17 mouse cellular contexts compared by ENCODE assay signal in genomic region chr2:162626076-162626475, GRCm38 (mm10). TPM values are rescaled to one million over a fixed set of nuclear protein-coding genes. Genes with fewer than 3 reads are reported as not detected.
DNase-seq lines count a peak whose midpoint lies in the region; ATAC-seq lines count a peak whose summit lies in the region.
"Had no signal": no experiment of that assay in that cellular context is flagged by ENCODE, and none has a peak within 500 bp of the region (broad histone marks: within the 10 kb centered on the region; RNA-seq: fewer than 3 reads in every experiment).

No protein-coding gene starts in this region.

- no peak for DNase-seq in frontal cortex, postnatal 14 days (ENCODE audit: low spot score in 2 of 2)
- peak; percentile 13 for DNase-seq in right cerebral cortex, adult 18-20 months
- DNase-seq in right cerebral cortex, postnatal 10 days (ENCODE audit: low spot score in 2 of 2): no peak
- DNase-seq: adrenal gland, adult 2 months; adrenal gland, postnatal 10 days; adrenal gland, postnatal 25 days; B cell, adult 2 months; cerebellum, adult 11-12 months; cerebellum, adult 2 months; cerebellum, adult 9-10 months; cerebellum, postnatal 10 days; cerebellum, postnatal 25 days; forebrain, postnatal 0 days had no signal

- ATAC-seq in frontal cortex, adult (ENCODE audit: low TSS enrichment): peak; percentile 73
- no peak for ATAC-seq in CD4-positive, CD25-positive, alpha-beta regulatory T cell, adult 4 months
- ATAC-seq: forebrain, embryonic 13.5 days; forebrain, embryonic 15.5 days; forebrain, postnatal 0 days had no signal

RNA-seq across cellular contexts. Expression of gene Ptprt, which starts 34.9 kb away (rescaled TPM):
- not detected for polyA plus RNA-seq in CD4-positive, CD25-positive, alpha-beta regulatory T cell, adult 4 months (2017; shearing (Covaris generic))
